Mouse (Mus musculus) bone marrow macrophage, adult 2 months (primary cell): Measurements from ENCODE around the gene RPS10-NUDT3. TPM values are rescaled to one million over a fixed set of nuclear protein-coding genes. Genes with fewer than 3 reads are reported as not detected.

Experiments
- H3K27ac ChIP-seq: 2 replicates; pipeline ENCODE4 v1.5.1; 2012; ENCODE audit warnings: low read depth, low read length; ENCODE audit not compliant: insufficient read depth
- H3K4me1 ChIP-seq: 2 replicates; pipeline ENCODE4 v1.6.1; 2012; ENCODE audit warnings: low read length; ENCODE audit not compliant: control insufficient read depth, insufficient read depth
- H3K4me3 ChIP-seq: 2 replicates; pipeline ENCODE4 v1.5.1; 2012; ENCODE audit warnings: mild to moderate bottlenecking, low read length, moderate library complexity; ENCODE audit not compliant: insufficient read depth
- CTCF ChIP-seq: IDR thresholded peaks from 2 replicates; pipeline ENCODE4 v1.5.1; 2012; ENCODE audit warnings: low read depth, mild to moderate bottlenecking, low read length, moderate library complexity
- POLR2A ChIP-seq: IDR thresholded peaks from 2 replicates; pipeline ENCODE4 v1.6.1; 2012; ENCODE audit warnings: mild to moderate bottlenecking, low read depth, low read length, borderline replicate concordance
- polyA plus RNA-seq: library from polyadenylated mRNA; stranded (reverse); fragments of >200 nt; gene quantifications from 2 replicates; pipeline ENCODE4 v1.2.4, GENCODE M21; 2012; ENCODE audit not compliant: missing spikeins, insufficient read depth, insufficient read length

The RPS10-NUDT3 gene
- polyA plus RNA-seq, 1 experiment, result not detected

GRCm38 (mm10) chr17:27611994-27612393, 23.0 kb downstream of the RPS10-NUDT3 start:
- no peak overlapping the region for H3K27ac ChIP-seq
- H3K4me3 ChIP-seq, result no peak overlapping the region
- no peak for TF ChIP-seq CTCF
- no peak for TF ChIP-seq POLR2A
- H3K4me1 ChIP-seq, result peaks cover 46% of the 10 kb centered on the region

- no peak overlapping the region for H3K4me3 ChIP-seq
- H3K27ac ChIP-seq, result no peak overlapping the region
- TF ChIP-seq CTCF, result no peak
- TF ChIP-seq POLR2A, result no peak
- peaks cover 42% of the 10 kb centered on the region for H3K4me1 ChIP-seq
These were observed 23.5 kb downstream of the RPS10-NUDT3 start for GRCm38 (mm10) chr17:27611519-27611884.

- Histone ChIP-seq H3K4me1 (peaks cover 38% of the 10 kb centered on the region), H3K4me3 (no peak overlapping the region), H3K27ac (no peak overlapping the region)
- no peak for TF ChIP-seq CTCF
- TF ChIP-seq POLR2A, result no peak
These were observed 24.1 kb downstream of the RPS10-NUDT3 start for GRCm38 (mm10) chr17:27610679-27611518.

GRCm38 (mm10) chr17:27609576-27609975, 25.4 kb downstream of the RPS10-NUDT3 start:
- no peak overlapping the region for H3K4me3 ChIP-seq
- TF ChIP-seq CTCF, result no peak
- TF ChIP-seq POLR2A, result no peak
- H3K4me1 ChIP-seq, result peaks cover 27% of the 10 kb centered on the region

GRCm38 (mm10) chr17:27603522-27604234, 31.3 kb downstream of the RPS10-NUDT3 start:
- peaks cover 22% of the 10 kb centered on the region for H3K4me1 ChIP-seq
- H3K4me3 ChIP-seq, result no peak overlapping the region
- no peak for TF ChIP-seq POLR2A
- TF ChIP-seq CTCF, result no peak
- H3K27ac ChIP-seq, result no peak overlapping the region

More at GRCm38 (mm10) chr17:27609576-27609975, 25.4 kb downstream of the RPS10-NUDT3 start:
- H3K27ac ChIP-seq, result no peak overlapping the region

GRCm38 (mm10) chr17:27603036-27603435, 32.0 kb downstream of the RPS10-NUDT3 start:
- TF ChIP-seq CTCF, result no peak
- no peak for TF ChIP-seq POLR2A
- peaks cover 27% of the 10 kb centered on the region for H3K4me1 ChIP-seq

GRCm38 (mm10) chr17:27600869-27601268, 34.2 kb downstream of the RPS10-NUDT3 start:
- no peak overlapping the region for H3K27ac ChIP-seq
- no peak overlapping the region for H3K4me3 ChIP-seq
- TF ChIP-seq CTCF, result no peak
- peaks cover 27% of the 10 kb centered on the region for H3K4me1 ChIP-seq

More at GRCm38 (mm10) chr17:27603036-27603435, 32.0 kb downstream of the RPS10-NUDT3 start:
- H3K4me3 ChIP-seq, result no peak overlapping the region
- no peak overlapping the region for H3K27ac ChIP-seq

- Histone ChIP-seq H3K4me1 (peaks cover 27% of the 10 kb centered on the region), H3K27ac (no peak overlapping the region)
- TF ChIP-seq POLR2A, result no peak
- TF ChIP-seq CTCF, result no peak
These were observed 34.7 kb downstream of the RPS10-NUDT3 start for GRCm38 (mm10) chr17:27600286-27600685.

GRCm38 (mm10) chr17:27596376-27597190, 38.4 kb downstream of the RPS10-NUDT3 start:
- peaks cover 20% of the 10 kb centered on the region for H3K4me1 ChIP-seq
- H3K27ac ChIP-seq, result no peak overlapping the region
- TF ChIP-seq POLR2A (no peak), CTCF (no peak)
- H3K4me3 ChIP-seq, result no peak overlapping the region

More at GRCm38 (mm10) chr17:27600286-27600685, 34.7 kb downstream of the RPS10-NUDT3 start:
- no peak overlapping the region for H3K4me3 ChIP-seq
